8 mouse cellular contexts compared by ENCODE assay signal in the genomic region with DNA sequence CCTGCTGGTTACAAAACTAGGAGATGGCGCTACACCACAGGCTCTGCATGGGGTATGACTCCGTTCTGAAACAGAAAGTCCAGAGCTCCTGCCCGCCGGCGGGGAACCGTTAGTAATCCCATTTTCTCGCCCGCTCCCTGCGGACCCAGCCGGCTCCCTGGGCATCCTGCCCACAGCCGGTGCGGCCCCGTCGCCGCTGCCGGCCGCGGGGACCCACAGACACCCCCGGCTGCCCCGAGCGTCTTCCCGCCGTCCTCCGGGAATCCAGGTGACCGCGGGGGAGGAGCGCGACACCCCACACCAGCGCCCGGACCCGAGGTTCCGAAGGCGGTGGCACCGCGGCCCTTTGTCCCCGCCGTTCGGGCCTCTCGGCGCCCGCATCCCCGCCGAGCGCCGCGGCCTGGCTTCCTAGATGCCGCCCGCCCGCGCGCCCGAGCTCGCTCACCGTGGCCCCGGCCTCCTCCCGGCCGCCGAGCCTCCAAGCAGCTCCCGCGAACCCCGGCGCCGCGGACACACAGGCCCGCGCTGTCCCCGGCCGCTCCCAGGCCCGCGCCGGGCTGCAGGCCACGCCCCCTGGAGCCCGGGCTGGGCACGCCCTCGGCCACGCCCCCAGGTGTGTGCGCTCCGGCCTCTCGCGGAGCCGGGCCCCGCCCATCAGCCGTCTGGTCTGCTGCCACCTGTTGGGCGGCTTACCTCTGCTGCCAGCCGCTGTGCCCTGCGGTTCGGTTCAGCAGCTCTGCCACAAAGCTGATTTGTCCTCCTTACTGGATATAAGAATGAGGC. TPM values are rescaled to one million over a fixed set of nuclear protein-coding genes. Genes with fewer than 3 reads are reported as not detected.
DNase-seq lines count a peak whose midpoint lies in the region; ATAC-seq lines count a peak whose summit lies in the region.

Gene Twsg1, minus strand, starts transcription at position 605 of the 783 bp plus-strand sequence.

- peak within 1 kb of the TSS; percentile 93 for H3K4me3 ChIP-seq in hindbrain, embryonic 13.5 days

- peak; percentile 96 for ATAC-seq in hindbrain, embryonic 13.5 days (ENCODE audit: low FRiP score)

- H3K4me2 ChIP-seq in hindbrain, embryonic 13.5 days = peak within 1 kb of the TSS; percentile 59

- WGBS in hindbrain, embryonic 13.5 days = under 1% methylated on average over 77 of the region's 87 CpGs

- H3K27ac ChIP-seq in hindbrain, embryonic 13.5 days = peak within 1 kb of the TSS; percentile 90

- peaks cover 26% of the 10 kb centered on the region for H3K36me3 ChIP-seq in hindbrain, embryonic 13.5 days

- H3K9me3 ChIP-seq in hindbrain, embryonic 13.5 days = no peaks in the 10 kb centered on the region

- peaks cover 19% of the 10 kb centered on the region for H3K4me1 ChIP-seq in hindbrain, embryonic 13.5 days (replicated peaks)

- peak within 1 kb of the TSS; percentile 97 for H3K9ac ChIP-seq in hindbrain, embryonic 13.5 days

- no peaks in the 10 kb centered on the region for H3K27me3 ChIP-seq in hindbrain, embryonic 13.5 days

- peak; percentile 96 for DNase-seq in NIH3T3 (ENCODE audit: low read depth)
- DNase-seq in cerebellum, postnatal 10 days = peak; percentile 98
- DNase-seq in frontal cortex, postnatal 14 days (ENCODE audit: low spot score in 2 of 2) = peak; percentile 73 to 84
- DNase-seq in layer of hippocampus, postnatal 25 days (ENCODE audit: extremely low spot score in 1 of 2, low spot score in 1 of 2) = peak; percentile 81 to 84
- DNase-seq in lung, postnatal 25 days (ENCODE audit: low spot score) = peak; percentile 95
- peak; percentile 93 for DNase-seq in retina, embryonic 14.5 days (ENCODE audit: low spot score)
- peak; percentile 100 for DNase-seq in thymus, postnatal 4 days

RNA-seq across cellular contexts. Expression of gene Twsg1, which starts in this region (rescaled TPM):
- polyA plus RNA-seq in hindbrain, embryonic 13.5 days (2015; fragmentation: Nextera tagmentation; extraction: Ambion mirVana) = 58.5 and 60.7 TPM in 2 replicates
- total RNA-seq in layer of hippocampus, postnatal 25 days (2021) = 10 to 100 TPM; 29.3 to 30.0 TPM

Comparison
In these comparisons a context has a peak if more than half of its experiments do, and no peak if none do; other contexts are left out.
1. Peak in every context shown above with its lines: DNase-seq, ATAC-seq, H3K4me3 ChIP-seq and H3K27ac ChIP-seq.